Mouse (Mus musculus) brain, adult 10 weeks (tissue): ENCODE measurements around the gene Lysmd4. TPM values are rescaled to one million over a fixed set of nuclear protein-coding genes. Genes with fewer than 3 reads are reported as not detected.

Experiments used
- polyA plus RNA-seq: library from polyadenylated mRNA; stranded (reverse); fragments of 350-450 nt; fragmentation: Illumina TruSeq; extraction: RNeasy Lipid Tissue Mini Kit (QIAGEN cat#74804); gene quantifications from one replicate; pipeline ENCODE4 v1.2.3, GENCODE M21; 2015; ENCODE audit warnings: low read depth, low replicate concordance

Gene Lysmd4
- polyA plus RNA-seq, result 51.1 TPM

DNA sequence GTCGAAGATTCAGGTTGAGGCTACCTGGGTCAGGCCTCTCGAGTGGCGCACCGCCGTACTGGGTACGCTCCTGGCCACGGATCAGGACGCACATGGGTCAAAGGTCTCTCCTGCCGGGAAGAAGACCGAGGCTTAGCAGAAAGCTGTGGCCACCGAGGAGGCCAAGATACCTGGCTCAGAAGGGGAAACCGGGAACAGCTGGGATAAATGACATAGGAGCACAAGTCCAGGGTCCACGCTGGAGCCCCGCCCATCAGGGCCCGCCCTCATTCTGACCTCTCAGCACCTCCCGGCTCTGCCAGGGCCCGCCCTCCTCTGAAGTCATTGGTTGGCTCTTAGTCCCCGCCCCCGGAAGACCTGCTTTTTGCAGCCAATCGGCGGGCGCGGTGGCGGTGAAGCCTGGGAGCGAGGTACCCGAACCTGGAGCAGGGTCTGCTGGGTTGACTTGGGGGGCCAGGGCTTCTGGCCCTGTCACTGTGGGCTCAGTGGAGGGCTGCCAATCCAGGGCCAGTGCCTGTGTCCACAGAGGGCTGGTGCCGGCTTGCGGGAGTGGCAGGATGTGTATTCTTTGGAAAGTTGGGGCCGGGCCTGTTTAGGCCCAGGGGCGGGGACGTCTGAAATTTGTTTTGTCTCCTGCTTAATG lies at the start of gene Lysmd4:
Gene Lysmd4 (plus strand): TSS at position 325 of the 643 bp plus-strand sequence.

Other genes starting within 250 kb of the Lysmd4 start
- gene Mef2a, start 150.3 kb downstream of the Lysmd4 start, polyA plus RNA-seq, result 79.9 TPM